Mouse (Mus musculus) brown adipose tissue, adult 24 weeks (tissue): ENCODE measurements at regions not wholly inside any gene's neighbourhood (a gene's known extent, or its start where the extent isn't known, plus 50 kb on each side); places are given as distances from the start of the nearest gene placed in this dataset.
A peak's percentile ranks its signal among the peaks of the same experiment; 100 is the strongest.

Source experiments
- H3K27ac ChIP-seq: fragments of 200-500 bp; replicated peaks from 2 replicates; pipeline ENCODE4 v1.5.1; 2012; ENCODE audit warnings: low read depth, mild to moderate bottlenecking, low read length
- H3K4me1 ChIP-seq: fragments of 200-500 bp; 2 replicates; pipeline ENCODE4 v1.6.1; 2012; ENCODE audit warnings: low read length, mixed read lengths; ENCODE audit not compliant: control insufficient read depth, insufficient read depth, insufficient read length
- H3K4me3 ChIP-seq: fragments of 200-500 bp; 2 replicates; pipeline ENCODE4 v1.5.1; 2012; ENCODE audit warnings: low read depth, mild to moderate bottlenecking, low read length, moderate library complexity; ENCODE audit not compliant: insufficient read depth

GRCm38 (mm10) chr8:66568861-66569260 is 57.3 kb downstream of the Tktl2 start:
- Histone ChIP-seq H3K4me1 (no peaks in the 10 kb centered on the region), H3K4me3 (no peak overlapping the region), H3K27ac (no peak overlapping the region)

- H3K27ac ChIP-seq, result no peak overlapping the region
- H3K4me3 ChIP-seq, result no peak overlapping the region
- H3K4me1 ChIP-seq, result no peaks in the 10 kb centered on the region
These were observed 74.6 kb downstream of the Tktl2 start for GRCm38 (mm10) chr8:66586182-66586581.

- 0 out of 2 replicates have a peak overlapping the region, but pooled peaks have one; percentile 3 for H3K4me3 ChIP-seq
- no peaks in the 10 kb centered on the region for H3K4me1 ChIP-seq
- H3K27ac ChIP-seq, result no peak overlapping the region
These were observed 75.3 kb downstream of the Tktl2 start for GRCm38 (mm10) chr8:66586850-66587249.

GRCm38 (mm10) chr8:66587272-66587671 is 75.7 kb downstream of the Tktl2 start:
- no peaks in the 10 kb centered on the region for H3K4me1 ChIP-seq
- no peak overlapping the region for H3K4me3 ChIP-seq
- no peak overlapping the region for H3K27ac ChIP-seq

- no peaks in the 10 kb centered on the region for H3K4me1 ChIP-seq
- no peak overlapping the region for H3K4me3 ChIP-seq
- no peak overlapping the region for H3K27ac ChIP-seq
These were observed 77.9 kb downstream of the Tktl2 start for GRCm38 (mm10) chr8:66589437-66589836.

GRCm38 (mm10) chr8:66607194-66607593 is 80.7 kb downstream of the Npy5r start:
- H3K4me3 ChIP-seq, result no peak overlapping the region
- no peaks in the 10 kb centered on the region for H3K4me1 ChIP-seq
- no peak overlapping the region for H3K27ac ChIP-seq

GRCm38 (mm10) chr8:66623361-66623760 is 64.6 kb downstream of the Npy5r start:
- Histone ChIP-seq H3K4me1 (no peaks in the 10 kb centered on the region), H3K4me3 (no peak overlapping the region), H3K27ac (no peak overlapping the region)

GRCm38 (mm10) chr8:66623822-66624221 is 64.1 kb downstream of the Npy5r start:
- Histone ChIP-seq H3K4me3 (no peak overlapping the region), H3K27ac (no peak overlapping the region), H3K4me1 (no peaks in the 10 kb centered on the region)
